Mouse (Mus musculus) cerebellum, adult 11 months (tissue): Measurements from ENCODE around the gene Gstcd.

Experiments used
- DNase-seq: peaks from one replicate; pipeline ENCODE4 v3.0.0; 2022

The Gstcd gene

DNA sequence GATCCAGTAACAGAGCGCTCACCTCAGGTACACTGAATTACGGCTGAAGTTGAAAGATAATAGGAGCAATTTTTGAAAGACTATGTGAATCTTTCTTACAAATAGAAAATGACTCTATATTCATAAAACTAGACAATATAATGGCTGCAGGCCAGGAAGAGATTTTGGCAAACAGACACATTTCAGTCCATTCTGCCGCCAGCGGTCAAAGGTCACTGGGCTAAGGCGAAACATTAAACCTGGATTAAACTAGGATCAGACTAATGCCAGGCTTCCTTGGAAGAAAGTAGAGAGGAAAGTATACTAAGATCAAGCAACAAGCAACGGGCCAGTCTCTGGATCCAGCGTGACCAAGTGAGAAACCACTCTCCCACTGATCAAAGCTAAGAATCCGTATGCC, 152.8 kb downstream of the Gstcd start:
- DNase-seq, result no peak

DNA sequence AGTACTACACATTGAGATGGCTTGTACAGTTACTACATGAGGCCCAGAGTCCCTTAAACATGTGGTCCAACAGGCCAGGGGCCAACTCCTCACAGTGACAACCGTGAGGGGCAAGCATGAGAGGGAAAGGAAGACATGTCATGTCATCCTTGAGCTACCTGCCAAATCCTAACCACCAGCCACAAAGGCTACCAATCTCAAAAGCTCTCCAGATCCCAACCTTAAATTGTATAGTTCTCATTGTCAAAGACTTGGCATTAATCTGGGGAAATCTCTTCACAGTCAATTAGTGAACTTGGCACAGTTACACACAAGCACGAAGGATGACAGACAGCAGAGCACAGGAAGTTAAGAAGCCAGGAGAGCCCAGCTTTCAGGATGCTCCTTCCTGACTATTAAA, 157.2 kb downstream of the Gstcd start:
- DNase-seq, result no peak
